Mouse (Mus musculus) bone marrow macrophage, adult 2 months (primary cell): ENCODE data around the gene Mpv17.

ENCODE experiments used
- CTCF ChIP-seq: IDR thresholded peaks from 2 replicates; pipeline ENCODE4 v1.5.1; 2012; ENCODE audit warnings: low read depth, mild to moderate bottlenecking, low read length, moderate library complexity
- POLR2A ChIP-seq: IDR thresholded peaks from 2 replicates; pipeline ENCODE4 v1.6.1; 2012; ENCODE audit warnings: mild to moderate bottlenecking, low read depth, low read length, borderline replicate concordance

DNA sequence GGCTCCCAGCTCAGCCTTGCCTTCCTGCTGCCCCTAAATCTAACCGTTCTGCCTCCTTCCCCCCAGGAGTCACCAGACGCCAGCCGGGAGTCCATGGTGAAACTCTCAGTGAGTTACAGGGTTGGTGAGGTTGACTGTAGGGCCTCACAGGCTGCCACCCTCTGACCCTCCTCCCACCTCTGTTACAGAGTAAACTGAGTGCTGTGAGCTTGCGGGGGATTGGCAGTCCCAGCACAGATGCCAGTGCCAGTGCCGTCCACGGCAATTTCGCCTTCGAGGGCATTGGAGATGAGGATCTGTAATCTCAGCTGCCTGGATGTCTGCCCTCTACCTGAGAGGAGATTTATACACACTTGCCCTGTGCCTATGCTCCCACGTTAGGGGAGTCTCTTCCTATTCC, 44.1 kb upstream of the Mpv17 start:
- TF ChIP-seq POLR2A (no peak), CTCF (no peak)
